Mouse (Mus musculus): ENCODE data around the gene Olfr635. TPM values are rescaled to one million over a fixed set of nuclear protein-coding genes. Genes with fewer than 3 reads are reported as not detected.

Gene Olfr635
- polyA plus RNA-seq, 1 experiment from 2014 or later, result not detected

DNA sequence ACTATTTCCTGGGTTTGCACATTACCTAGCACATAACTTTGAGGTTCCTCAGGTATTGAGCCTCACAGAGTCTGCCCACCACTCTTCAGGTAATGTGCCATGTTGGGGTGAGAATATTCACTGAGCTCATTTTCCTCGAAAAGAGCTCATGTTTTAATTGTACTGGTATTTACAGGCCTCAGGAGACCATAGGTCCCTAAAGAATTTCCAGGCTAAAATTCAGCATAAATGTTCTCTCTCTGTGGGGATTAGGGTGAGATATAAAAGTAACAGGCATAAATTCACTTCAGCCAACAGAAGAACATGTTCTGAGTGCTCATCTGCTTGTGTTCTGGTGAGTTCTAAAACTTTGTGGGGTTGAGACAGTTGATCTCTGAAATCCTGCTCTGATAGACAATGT, 64.2 kb downstream of the Olfr635 start, which contains the start of gene Olfr641:
Olfr641 (plus strand) TSS at position 301 of the 400 bp plus-strand sequence.
- H3K9me3 ChIP-seq (replicated peaks), result no peaks in the 10 kb centered on the region
- WGBS, result 69% methylated on average over 1 of the region's 1 CpGs
- no peak within 1 kb of the TSS for H3K4me3 ChIP-seq
- DNase-seq (ENCODE audit: low spot score), result no peak
- H3K27ac ChIP-seq, result no peak within 1 kb of the TSS
- H3K36me3 ChIP-seq, result no peaks in the 10 kb centered on the region
- H3K27me3 ChIP-seq (ENCODE audit: low read depth, poor library complexity, severe bottlenecking), result no peaks in the 10 kb centered on the region
- no peaks in the 10 kb centered on the region for H3K4me1 ChIP-seq

Other genes with a start within 250 kb of the Olfr635 start
- gene Olfr628, start 240.8 kb upstream of the Olfr635 start, polyA plus RNA-seq (2016; fragmentation: Nextera tagmentation; extraction: Ambion mirVana), result not detected in 2 replicates
- gene Olfr629, start 226.2 kb upstream of the Olfr635 start, polyA plus RNA-seq (2016; fragmentation: Nextera tagmentation; extraction: Ambion mirVana), result not detected in 2 replicates
- gene Olfr630, start 213.8 kb upstream of the Olfr635 start, polyA plus RNA-seq (2016; fragmentation: Nextera tagmentation; extraction: Ambion mirVana), result not detected in 2 replicates
- gene Olfr69, start 199.6 kb upstream of the Olfr635 start, polyA plus RNA-seq (2016; fragmentation: Nextera tagmentation; extraction: Ambion mirVana), result not detected in 2 replicates
- gene Olfr68, start 191.5 kb upstream of the Olfr635 start, polyA plus RNA-seq (2016; fragmentation: Nextera tagmentation; extraction: Ambion mirVana), result not detected in 2 replicates
- not detected in 2 replicates for gene Olfr67, start 179.3 kb upstream of the Olfr635 start, polyA plus RNA-seq (2016; fragmentation: Nextera tagmentation; extraction: Ambion mirVana)
- 172 and 327 TPM in 2 replicates for gene Hbb-bt, start 157.2 kb upstream of the Olfr635 start, polyA plus RNA-seq (2016; fragmentation: Nextera tagmentation; extraction: Ambion mirVana)
- gene Hbb-bs, start 143.1 kb upstream of the Olfr635 start, polyA plus RNA-seq (2016; fragmentation: Nextera tagmentation; extraction: Ambion mirVana), result 49.0 and 110 TPM in 2 replicates
- gene Hbb-bh2, start 130.6 kb upstream of the Olfr635 start, polyA plus RNA-seq (2016; fragmentation: Nextera tagmentation; extraction: Ambion mirVana), result 0.29 TPM in 1 of 2 replicates, not detected in the other
- gene Hbb-bh1, start 128.0 kb upstream of the Olfr635 start, polyA plus RNA-seq (2016; fragmentation: Nextera tagmentation; extraction: Ambion mirVana), result 2,391 and 3,747 TPM in 2 replicates
- 6,719 and 7,575 TPM in 2 replicates for gene Hbb-y, start 117.9 kb upstream of the Olfr635 start, polyA plus RNA-seq (2016; fragmentation: Nextera tagmentation; extraction: Ambion mirVana)
- gene Olfr66, start 84.9 kb upstream of the Olfr635 start, polyA plus RNA-seq (2016; fragmentation: Nextera tagmentation; extraction: Ambion mirVana), result not detected in 2 replicates
- gene Olfr64, start 76.7 kb upstream of the Olfr635 start, polyA plus RNA-seq (2016; fragmentation: Nextera tagmentation; extraction: Ambion mirVana), result not detected in 2 replicates
- not detected in 2 replicates for gene Olfr65, start 67.7 kb upstream of the Olfr635 start, polyA plus RNA-seq (2016; fragmentation: Nextera tagmentation; extraction: Ambion mirVana)
- not detected in 2 replicates for gene Olfr631, start 42.3 kb upstream of the Olfr635 start, polyA plus RNA-seq (2016; fragmentation: Nextera tagmentation; extraction: Ambion mirVana)
- gene Olfr632, start 36.8 kb upstream of the Olfr635 start, polyA plus RNA-seq (2016; fragmentation: Nextera tagmentation; extraction: Ambion mirVana), result not detected in 2 replicates
- not detected in 2 replicates for gene Olfr633, start 26.7 kb upstream of the Olfr635 start, polyA plus RNA-seq (2016; fragmentation: Nextera tagmentation; extraction: Ambion mirVana)
- not detected in 2 replicates for gene Olfr638, start 27.6 kb downstream of the Olfr635 start, polyA plus RNA-seq (2016; fragmentation: Nextera tagmentation; extraction: Ambion mirVana)
- gene Olfr639, start 46.2 kb downstream of the Olfr635 start, polyA plus RNA-seq (2016; fragmentation: Nextera tagmentation; extraction: Ambion mirVana), result 0.03 TPM in 1 of 2 replicates, not detected in the other
- gene Olfr640, start 54.4 kb downstream of the Olfr635 start, polyA plus RNA-seq (2016; fragmentation: Nextera tagmentation; extraction: Ambion mirVana), result not detected in 2 replicates
- gene Olfr641, start 64.3 kb downstream of the Olfr635 start, polyA plus RNA-seq (2016; fragmentation: Nextera tagmentation; extraction: Ambion mirVana), result not detected in 2 replicates
- gene Olfr642, start 81.5 kb downstream of the Olfr635 start, polyA plus RNA-seq (2016; fragmentation: Nextera tagmentation; extraction: Ambion mirVana), result not detected in 2 replicates
- gene 4930516K23Rik, start 90.3 kb downstream of the Olfr635 start, polyA plus RNA-seq (2016; fragmentation: Nextera tagmentation; extraction: Ambion mirVana), result not detected in 2 replicates
- not detected in 2 replicates for gene Olfr644, start 100.7 kb downstream of the Olfr635 start, polyA plus RNA-seq (2016; fragmentation: Nextera tagmentation; extraction: Ambion mirVana)
- gene Olfr645, start 114.3 kb downstream of the Olfr635 start, polyA plus RNA-seq (2016; fragmentation: Nextera tagmentation; extraction: Ambion mirVana), result not detected in 2 replicates
- gene Olfr646, start 133.7 kb downstream of the Olfr635 start, polyA plus RNA-seq (2016; fragmentation: Nextera tagmentation; extraction: Ambion mirVana), result not detected in 2 replicates
- not detected in 2 replicates for gene Ubqln5, start 158.7 kb downstream of the Olfr635 start, polyA plus RNA-seq (2016; fragmentation: Nextera tagmentation; extraction: Ambion mirVana)
- not detected in 2 replicates for gene Olfr643, start 166.3 kb downstream of the Olfr635 start, polyA plus RNA-seq (2016; fragmentation: Nextera tagmentation; extraction: Ambion mirVana)
- gene Ubqln3, start 172.1 kb downstream of the Olfr635 start, polyA plus RNA-seq (2016; fragmentation: Nextera tagmentation; extraction: Ambion mirVana), result not detected in 2 replicates
- gene Ubqlnl, start 179.4 kb downstream of the Olfr635 start, polyA plus RNA-seq (2016; fragmentation: Nextera tagmentation; extraction: Ambion mirVana), result not detected in 2 replicates
- not detected in 2 replicates for gene Olfm5, start 193.7 kb downstream of the Olfr635 start, polyA plus RNA-seq (2016; fragmentation: Nextera tagmentation; extraction: Ambion mirVana)
- gene Olfr648, start 212.2 kb downstream of the Olfr635 start, polyA plus RNA-seq (2016; fragmentation: Nextera tagmentation; extraction: Ambion mirVana), result 0.16 and 0.29 TPM in 2 replicates
- gene Olfr649, start 224.8 kb downstream of the Olfr635 start, polyA plus RNA-seq (2016; fragmentation: Nextera tagmentation; extraction: Ambion mirVana), result not detected in 2 replicates
- gene Trim6, start 247.6 kb downstream of the Olfr635 start, polyA plus RNA-seq (2016; fragmentation: Nextera tagmentation; extraction: Ambion mirVana), result 6.4 and 7.0 TPM in 2 replicates

All from limb, embryonic 10.5 days (tissue).